In genomic region chr7:31052251-31052635, GRCm38 (mm10) we compare ENCODE assay signal across 9 mouse cellular contexts. TPM values are rescaled to one million over a fixed set of nuclear protein-coding genes. Genes with fewer than 3 reads are reported as not detected.
DNase-seq lines count a peak whose midpoint lies in the region; ATAC-seq and TF ChIP-seq lines count a peak whose summit lies in the region.
"Had no signal": no experiment of that assay in that cellular context is flagged by ENCODE, and none has a peak within 500 bp of the region (broad histone marks: within the 10 kb centered on the region; RNA-seq: fewer than 3 reads in every experiment).

No protein-coding gene starts in this region.

- TF ChIP-seq EP300 in heart, adult 2 months (IDR thresholded peaks at IDR 0.05; ENCODE audit: insufficient read depth, low read depth, low read length), result no peak
- TF ChIP-seq EP300 in ES-Bruce4 (IDR thresholded peaks at IDR 0.05; ENCODE audit: insufficient read depth, low read depth, low read length), result no peak

- H3K27me3 ChIP-seq in heart, adult 2 months (ENCODE audit: control insufficient read depth, insufficient read depth, low read length), result no peaks in the 10 kb centered on the region; the same call in 1 of the 2 replicates
- peaks cover 11% of the 10 kb centered on the region for H3K27me3 ChIP-seq in ES-Bruce4 (ENCODE audit: control insufficient read depth, insufficient read depth, low read length, poor library complexity, severe bottlenecking)
- H3K27me3 ChIP-seq in heart, embryonic 16.5 days (ENCODE audit: control insufficient read depth, insufficient read depth, low read length), result peaks cover 26% of the 10 kb centered on the region
- peaks cover 50% of the 10 kb centered on the region for H3K27me3 ChIP-seq in liver, embryonic 15.5 days

- no peaks in the 10 kb centered on the region for H3K9me3 ChIP-seq in ES-Bruce4 (replicated peaks; ENCODE audit: control insufficient read depth, insufficient read depth, low read length, poor library complexity, severe bottlenecking)
- no peaks in the 10 kb centered on the region for H3K9me3 ChIP-seq in heart, embryonic 16.5 days (replicated peaks; ENCODE audit: control insufficient read depth, low read length)
- no peaks in the 10 kb centered on the region for H3K9me3 ChIP-seq in liver, embryonic 15.5 days (replicated peaks)

- peak overlapping the region; percentile 76 for H3K4me2 ChIP-seq in heart, embryonic 16.5 days (ENCODE audit: low read depth, low read length)
- peak overlapping the region; percentile 23 for H3K4me2 ChIP-seq in liver, embryonic 15.5 days

- DNase-seq in heart, adult 2 months, result no peak
- DNase-seq in heart, postnatal 4 days, result no peak
- no peak for DNase-seq in adipocyte (ENCODE audit: low spot score)
- DNase-seq in cerebellum, postnatal 25 days, result no peak

- H3K27ac ChIP-seq in heart, adult 2 months, result no peak overlapping the region
- no peak overlapping the region for H3K27ac ChIP-seq in ES-Bruce4 (ENCODE audit: insufficient read depth, low read length)
- H3K27ac ChIP-seq in heart, embryonic 16.5 days (ENCODE audit: low read length), result no peak overlapping the region; the same call in 1 of the 2 replicates
- no peak overlapping the region for H3K27ac ChIP-seq in liver, embryonic 15.5 days (replicated peaks)

- H3K9ac ChIP-seq in heart, adult 2 months (ENCODE audit: low read depth, low read length), result no peak overlapping the region
- H3K9ac ChIP-seq in ES-Bruce4 (ENCODE audit: low read depth, poor library complexity, severe bottlenecking), result 0 out of 2 replicates have a peak overlapping the region, but pooled peaks have one; percentile 10
- H3K9ac ChIP-seq in heart, embryonic 16.5 days (ENCODE audit: low read length), result peak overlapping the region; percentile 50
- no peak overlapping the region for H3K9ac ChIP-seq in liver, embryonic 15.5 days

- H3K79me2 ChIP-seq in heart, adult 2 months (replicated peaks; ENCODE audit: control insufficient read depth, insufficient read depth, low read length), result no peaks in the 10 kb centered on the region

- no peak for ATAC-seq in heart, embryonic 16.5 days (replicated peaks; ENCODE audit: extremely low read depth, insufficient read depth, low FRiP score)
- no peak for ATAC-seq in liver, embryonic 15.5 days (ENCODE audit: insufficient read depth)
- ATAC-seq in erythroid progenitor cell, adult 5-6 weeks (replicated peaks; ENCODE audit: low FRiP score, poor library complexity, severe bottlenecking), result no peak

- intact Hi-C loops in heart, adult 2 months (cut with DNase I), result loop anchor here (5.0 kb wide), 1 partner anchor 80 kb away; the partner anchor contains the start of genes Fam187b and Lsr

- 29% methylated on average over 22 of the region's 22 CpGs for WGBS in heart, adult 2 months
- WGBS in heart, embryonic 16.5 days, result 12% methylated on average over 22 of the region's 22 CpGs
- WGBS in liver, embryonic 15.5 days (ENCODE audit: insufficient replicate concordance), result 6% methylated on average over 22 of the region's 22 CpGs

- no peak for TF ChIP-seq CTCF in heart, adult 2 months (IDR thresholded peaks at IDR 0.05)
- TF ChIP-seq CTCF in ES-Bruce4 (IDR thresholded peaks at IDR 0.05; ENCODE audit: low read depth, low read length), result no peak

- peak overlapping the region; percentile 31; the same call in 1 of the 2 replicates for H3K4me3 ChIP-seq in heart, adult 2 months
- H3K4me3 ChIP-seq in ES-Bruce4 (ENCODE audit: low read depth, low read length), result peak overlapping the region; percentile 65
- peak overlapping the region; percentile 57 for H3K4me3 ChIP-seq in heart, embryonic 16.5 days (ENCODE audit: low read length)
- no peak overlapping the region for H3K4me3 ChIP-seq in liver, embryonic 15.5 days (replicated peaks)

- no peak for TF ChIP-seq POLR2A in heart, adult 2 months (IDR thresholded peaks at IDR 0.05; ENCODE audit: insufficient read depth, low read depth, low read length)
- TF ChIP-seq POLR2A in ES-Bruce4 (IDR thresholded peaks at IDR 0.05; ENCODE audit: insufficient read depth, low read length), result no peak

- H3K36me3 ChIP-seq in heart, adult 2 months (ENCODE audit: control insufficient read depth, insufficient read depth, low read length), result no peaks in the 10 kb centered on the region
- H3K36me3 ChIP-seq in ES-Bruce4 (ENCODE audit: control insufficient read depth, insufficient read depth, low read length, poor library complexity, severe bottlenecking), result no peaks in the 10 kb centered on the region
- no peaks in the 10 kb centered on the region for H3K36me3 ChIP-seq in heart, embryonic 16.5 days (ENCODE audit: control insufficient read depth, insufficient read depth)
- no peaks in the 10 kb centered on the region for H3K36me3 ChIP-seq in liver, embryonic 15.5 days (replicated peaks)

- peaks cover 5% of the 10 kb centered on the region for H3K4me1 ChIP-seq in heart, adult 2 months (ENCODE audit: control insufficient read depth, insufficient read depth, low read length)
- H3K4me1 ChIP-seq in ES-Bruce4 (ENCODE audit: control insufficient read depth, insufficient read depth, low read length), result no peaks in the 10 kb centered on the region
- peaks cover 42% of the 10 kb centered on the region for H3K4me1 ChIP-seq in heart, embryonic 16.5 days (ENCODE audit: control insufficient read depth, insufficient read depth, low read length)
- H3K4me1 ChIP-seq in liver, embryonic 15.5 days (replicated peaks), result peaks cover 31% of the 10 kb centered on the region

RNA-seq across cellular contexts. Expression of gene Fxyd7, which starts 1.0 kb away (rescaled TPM):
- 1 to 10 TPM in 1 of 2 experiments, under 1 TPM in 1; 0.63 to 1.5 TPM for total RNA-seq in heart, adult 2 months (2021)
- 2.9 and 3.4 TPM in 2 replicates for polyA plus RNA-seq in heart, adult 2 months (2012; rRNA removed)
- 1 to 10 TPM in 1 of 2 experiments, under 1 TPM in 1; 0.98 to 2.4 TPM for total RNA-seq in heart, postnatal 4 days (2021)
- not detected in 2 replicates for polyA plus RNA-seq in ES-Bruce4 (2011; ENCODE audit: insufficient read depth, insufficient read length, low read depth, missing spikeins)
- polyA plus RNA-seq in heart, embryonic 16.5 days (2015; fragmentation: Nextera tagmentation; extraction: Ambion mirVana), result 1.1 TPM in 2 replicates
- polyA plus RNA-seq in liver, embryonic 15.5 days (2015; fragmentation: Nextera tagmentation; extraction: Ambion mirVana), result 0.17 and 0.26 TPM in 2 replicates
- not detected in 2 replicates for total RNA-seq in erythroid progenitor cell, adult 5-6 weeks (2015; ENCODE audit: low replicate concordance)
- not detected in 2 replicates for total RNA-seq in erythroid progenitor cell, adult 5-6 weeks (2017; ENCODE audit: low replicate concordance)

RNA-seq across cellular contexts. Expression of gene Fxyd1, which starts 4.8 kb away (rescaled TPM):
- 100 to 1,000 TPM; 839 to 985 TPM for total RNA-seq in heart, adult 2 months (2021)
- 1,788 and 1,851 TPM in 2 replicates for polyA plus RNA-seq in heart, adult 2 months (2012; rRNA removed)
- 100 to 1,000 TPM; 646 to 728 TPM for total RNA-seq in heart, postnatal 4 days (2021)
- 2.1 TPM in 2 replicates for polyA plus RNA-seq in ES-Bruce4 (2011; ENCODE audit: insufficient read depth, insufficient read length, low read depth, missing spikeins)
- polyA plus RNA-seq in heart, embryonic 16.5 days (2015; fragmentation: Nextera tagmentation; extraction: Ambion mirVana), result 1,006 and 1,110 TPM in 2 replicates
- polyA plus RNA-seq in liver, embryonic 15.5 days (2015; fragmentation: Nextera tagmentation; extraction: Ambion mirVana), result 88.6 and 99.1 TPM in 2 replicates
- not detected in 2 replicates for total RNA-seq in erythroid progenitor cell, adult 5-6 weeks (2015; ENCODE audit: low replicate concordance)
- total RNA-seq in erythroid progenitor cell, adult 5-6 weeks (2017; ENCODE audit: low replicate concordance), result not detected in 2 replicates

RNA-seq across cellular contexts. Expression of gene Lgi4, which starts 6.9 kb away (rescaled TPM):
- total RNA-seq in heart, adult 2 months (2021), result 1 to 10 TPM; 3.8 to 3.9 TPM
- 5.4 and 6.5 TPM in 2 replicates for polyA plus RNA-seq in heart, adult 2 months (2012; rRNA removed)
- total RNA-seq in heart, postnatal 4 days (2021), result 1 to 10 TPM in 1 of 2 experiments, under 1 TPM in 1; 0.95 to 1.4 TPM
- 0.88 TPM in 1 of 2 replicates, not detected in the other for polyA plus RNA-seq in ES-Bruce4 (2011; ENCODE audit: insufficient read depth, insufficient read length, low read depth, missing spikeins)
- polyA plus RNA-seq in heart, embryonic 16.5 days (2015; fragmentation: Nextera tagmentation; extraction: Ambion mirVana), result 0.09 and 0.11 TPM in 2 replicates
- 0.03 TPM in 1 of 2 replicates, not detected in the other for polyA plus RNA-seq in liver, embryonic 15.5 days (2015; fragmentation: Nextera tagmentation; extraction: Ambion mirVana)
- total RNA-seq in erythroid progenitor cell, adult 5-6 weeks (2015; ENCODE audit: low replicate concordance), result not detected in 2 replicates
- total RNA-seq in erythroid progenitor cell, adult 5-6 weeks (2017; ENCODE audit: low replicate concordance), result 0.51 TPM in 1 of 2 replicates, not detected in the other

RNA-seq across cellular contexts. Expression of gene Fxyd5, which starts 10.0 kb away (rescaled TPM):
- total RNA-seq in heart, adult 2 months (2021), result 10 to 100 TPM; 30.5 to 31.1 TPM
- polyA plus RNA-seq in heart, adult 2 months (2012; rRNA removed), result 45.0 and 55.2 TPM in 2 replicates
- 10 to 100 TPM; 28.9 to 31.7 TPM for total RNA-seq in heart, postnatal 4 days (2021)
- polyA plus RNA-seq in ES-Bruce4 (2011; ENCODE audit: insufficient read depth, insufficient read length, low read depth, missing spikeins), result 4.9 and 6.0 TPM in 2 replicates
- 44.7 and 46.7 TPM in 2 replicates for polyA plus RNA-seq in heart, embryonic 16.5 days (2015; fragmentation: Nextera tagmentation; extraction: Ambion mirVana)
- polyA plus RNA-seq in liver, embryonic 15.5 days (2015; fragmentation: Nextera tagmentation; extraction: Ambion mirVana), result 19.8 and 22.4 TPM in 2 replicates
- total RNA-seq in erythroid progenitor cell, adult 5-6 weeks (2015; ENCODE audit: low replicate concordance), result 112 and 145 TPM in 2 replicates
- total RNA-seq in erythroid progenitor cell, adult 5-6 weeks (2017; ENCODE audit: low replicate concordance), result 54.3 and 76.5 TPM in 2 replicates

RNA-seq across cellular contexts. Expression of gene Fxyd3, which starts 24.3 kb away (rescaled TPM):
- 1 to 10 TPM; 1.6 to 2.5 TPM for total RNA-seq in heart, adult 2 months (2021)
- 4.9 and 5.5 TPM in 2 replicates for polyA plus RNA-seq in heart, adult 2 months (2012; rRNA removed)
- total RNA-seq in heart, postnatal 4 days (2021), result 1 to 10 TPM; 2.0 to 3.5 TPM
- 1.9 TPM in 1 of 2 replicates, not detected in the other for polyA plus RNA-seq in ES-Bruce4 (2011; ENCODE audit: insufficient read depth, insufficient read length, low read depth, missing spikeins)
- 8.0 and 10.1 TPM in 2 replicates for polyA plus RNA-seq in heart, embryonic 16.5 days (2015; fragmentation: Nextera tagmentation; extraction: Ambion mirVana)
- 0.35 and 0.92 TPM in 2 replicates for polyA plus RNA-seq in liver, embryonic 15.5 days (2015; fragmentation: Nextera tagmentation; extraction: Ambion mirVana)
- total RNA-seq in erythroid progenitor cell, adult 5-6 weeks (2015; ENCODE audit: low replicate concordance), result not detected in 2 replicates
- total RNA-seq in erythroid progenitor cell, adult 5-6 weeks (2017; ENCODE audit: low replicate concordance), result not detected in 2 replicates
- total RNA-seq: left cerebral cortex, postnatal 4 days had no signal

Comparison
In these comparisons a context has a peak if more than half of its experiments do, and no peak if none do; other contexts are left out.
1. H3K9ac ChIP-seq: peak in ES-Bruce4 (single experiment) and heart, embryonic 16.5 days (single experiment); none in heart, adult 2 months (single experiment) and liver, embryonic 15.5 days (single experiment).
2. RNA of gene Fxyd1, which starts 4.8 kb away (polyA plus RNA-seq): 1,788 to 1,851 TPM in heart, adult 2 months, 1,006 to 1,110 TPM in heart, embryonic 16.5 days and 88.6 to 99.1 TPM in liver, embryonic 15.5 days; 2.1 TPM in ES-Bruce4; every median in the first group is over 10 times any median in the second.